Mouse (Mus musculus) ovary, adult 18-20 months (tissue): ENCODE measurements around the gene Hemk1.

Experiments
- DNase-seq: peaks from one replicate; pipeline ENCODE4 v3.0.0; 2022; ENCODE audit warnings: low spot score, mixed read lengths

The Hemk1 gene

DNA sequence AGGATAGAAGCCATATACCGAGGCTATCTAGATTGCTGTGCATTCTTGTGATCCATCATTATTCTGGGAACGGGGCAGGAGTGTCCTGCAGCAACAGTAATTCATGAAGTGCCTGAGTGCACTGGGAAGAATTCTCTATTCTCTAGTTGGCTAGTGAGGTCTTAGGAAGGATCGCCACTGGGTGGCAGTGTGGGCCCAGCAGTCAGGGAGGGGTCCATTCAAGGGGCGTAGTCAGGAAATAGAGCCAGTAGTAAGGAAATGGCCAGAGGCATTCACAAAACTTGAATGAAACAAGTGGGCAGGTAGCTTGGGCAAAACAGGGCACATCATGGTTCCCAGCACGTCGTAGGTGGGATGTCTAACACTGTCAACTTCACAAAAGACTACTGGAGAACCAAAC, 43.9 kb downstream of the Hemk1 start:
- DNase-seq: no peak

DNA sequence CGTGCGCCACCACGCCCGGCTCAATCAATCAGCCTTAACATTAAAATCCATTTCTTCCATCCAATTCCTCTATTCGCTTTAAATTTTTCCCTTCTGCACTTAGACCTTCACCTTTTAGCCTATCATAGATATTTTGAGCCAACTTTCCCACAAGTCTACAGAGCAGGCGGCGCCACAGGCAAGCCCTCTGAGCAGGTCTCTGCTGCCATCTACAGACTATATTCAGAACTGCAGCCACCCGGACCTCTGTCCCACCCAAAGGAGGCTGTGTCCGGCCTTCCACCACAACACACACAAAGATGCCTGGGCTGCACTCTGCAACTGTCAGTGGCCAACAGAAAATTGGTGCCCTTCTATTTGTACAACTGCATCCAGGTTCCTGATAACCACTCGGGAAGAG, 47.3 kb downstream of the Hemk1 start:
- no peak for DNase-seq

DNA sequence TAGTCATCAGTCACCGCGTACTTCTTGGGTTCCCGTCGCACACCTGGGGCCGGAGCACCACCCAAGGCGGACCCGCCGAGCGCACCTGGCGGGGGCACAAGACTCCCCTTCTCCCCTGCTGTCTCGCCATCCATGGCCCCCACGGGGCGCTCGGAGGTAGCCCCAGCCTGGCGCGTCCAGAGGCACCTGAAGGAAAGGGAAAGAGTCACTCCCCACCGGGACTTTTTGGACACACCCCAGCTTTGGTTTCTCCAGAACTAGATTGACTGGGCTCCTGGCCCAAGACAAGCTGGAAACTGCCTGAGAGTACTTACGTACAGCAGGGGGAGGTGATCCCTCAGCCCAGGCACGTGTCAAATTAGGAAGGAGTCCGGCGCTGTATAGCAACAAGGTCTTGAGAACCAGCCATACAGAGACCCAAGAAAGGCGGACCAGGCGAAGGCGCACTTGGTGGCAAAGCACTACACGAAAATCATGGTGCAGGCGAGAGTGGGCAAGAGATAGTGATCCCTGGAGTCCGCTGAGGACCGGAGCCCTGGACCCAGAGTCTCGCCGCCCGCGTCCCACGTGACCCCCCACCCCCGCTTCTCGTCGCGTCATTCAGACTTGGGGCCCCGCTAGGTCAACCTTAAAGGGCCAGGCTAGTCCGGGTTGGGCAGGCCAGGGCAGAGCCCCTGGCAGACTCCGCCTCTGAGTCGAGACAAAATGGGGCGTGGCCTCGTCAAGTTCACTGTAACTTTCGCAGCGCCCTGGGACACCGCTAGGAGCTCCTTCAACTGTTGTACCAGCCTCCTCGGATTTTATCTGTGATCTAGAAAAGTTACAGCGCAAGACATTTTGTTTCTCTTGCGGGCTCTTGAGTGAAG, 48.7 kb downstream of the Hemk1 start, which contains the start of gene Mapkapk3:
TSS of gene Mapkapk3 (minus strand) at position 667 of the 866 bp plus-strand sequence.
- peak; percentile 88 for DNase-seq

DNA sequence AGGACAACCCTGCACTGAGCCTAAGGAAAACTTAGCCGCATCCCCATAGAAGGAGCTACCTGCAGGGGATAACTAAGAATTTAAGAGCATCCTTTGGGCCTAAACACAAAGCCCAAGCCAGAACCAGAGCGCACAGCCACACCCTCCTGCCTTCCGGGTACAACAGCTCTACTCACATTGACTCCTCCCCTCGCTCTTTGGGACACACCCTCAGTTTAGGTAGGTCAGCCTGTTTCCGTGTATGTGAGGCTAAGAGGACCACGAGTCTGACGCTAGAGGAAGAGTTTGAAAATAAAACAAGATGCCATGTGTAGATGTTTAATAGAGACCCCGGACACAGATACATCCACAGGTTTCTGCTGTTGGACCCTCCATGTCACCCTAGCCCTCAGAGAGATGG, 49.4 kb downstream of the Hemk1 start:
- no peak for DNase-seq

DNA sequence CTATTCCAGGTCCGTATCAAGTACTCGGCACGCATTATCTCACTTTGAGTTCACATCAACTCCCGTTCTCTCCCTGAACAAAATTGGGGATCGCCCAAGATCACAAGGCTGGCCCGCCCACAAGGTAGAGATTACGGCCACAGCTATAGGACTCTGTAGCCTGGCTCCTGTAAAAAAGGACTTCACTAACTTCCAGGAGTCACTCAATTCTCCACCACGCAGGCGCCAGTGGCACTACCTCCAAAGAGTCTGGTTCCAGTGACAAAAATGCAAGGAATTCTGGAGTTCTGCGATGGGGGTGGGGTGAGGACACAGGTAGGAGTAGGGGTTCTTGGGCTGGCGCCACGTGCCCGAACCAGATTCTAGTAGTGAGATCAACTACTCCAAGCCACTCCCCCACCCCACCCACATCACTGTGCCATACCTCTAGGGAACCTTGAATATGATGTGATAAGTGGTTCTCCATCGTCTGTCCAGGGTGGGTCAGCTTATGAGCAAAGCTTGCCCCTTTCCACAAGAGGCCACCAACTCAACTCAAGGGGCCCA, 50.0 kb downstream of the Hemk1 start:
- DNase-seq: no peak

DNA sequence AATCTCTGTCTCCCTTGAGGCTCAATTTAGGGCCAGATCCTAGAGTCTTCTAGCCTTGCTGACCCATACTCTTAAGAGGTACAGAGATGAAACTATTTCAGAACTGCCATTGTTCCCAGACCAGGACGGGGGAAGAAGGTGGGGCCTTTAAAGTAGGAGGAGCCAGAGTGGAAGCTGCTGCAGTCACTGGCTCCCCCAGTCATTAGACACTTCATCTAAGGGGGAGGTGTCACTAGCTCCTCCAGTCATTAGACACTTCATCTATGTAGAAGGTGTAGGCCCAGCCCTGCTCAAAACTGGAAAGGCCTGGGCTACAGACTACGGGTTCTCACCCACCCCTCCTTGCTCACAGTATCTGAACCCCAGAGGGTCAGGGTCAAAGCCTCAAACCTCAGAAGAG, 50.9 kb downstream of the Hemk1 start:
- DNase-seq: no peak

DNA sequence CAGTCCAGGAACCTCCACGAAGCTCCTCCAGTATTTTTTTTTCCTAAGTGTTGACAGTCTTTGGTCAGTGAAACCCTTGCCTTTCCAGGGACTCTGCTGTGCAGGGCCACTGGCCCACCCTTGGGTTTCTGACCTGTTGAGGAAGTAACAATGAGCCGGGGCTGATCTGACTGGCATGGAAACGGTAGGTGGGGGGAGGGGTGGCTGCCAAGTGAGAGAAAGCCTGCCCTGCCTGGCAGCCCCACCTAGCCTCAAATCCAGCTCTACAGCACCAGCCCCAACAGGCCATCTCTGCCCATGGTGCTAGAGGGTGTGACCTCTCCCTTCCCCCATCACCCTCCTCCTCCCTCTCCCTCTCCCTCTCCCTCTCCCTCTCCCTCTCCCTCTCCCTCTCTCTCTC, 53.1 kb downstream of the Hemk1 start:
- DNase-seq: no peak

DNA sequence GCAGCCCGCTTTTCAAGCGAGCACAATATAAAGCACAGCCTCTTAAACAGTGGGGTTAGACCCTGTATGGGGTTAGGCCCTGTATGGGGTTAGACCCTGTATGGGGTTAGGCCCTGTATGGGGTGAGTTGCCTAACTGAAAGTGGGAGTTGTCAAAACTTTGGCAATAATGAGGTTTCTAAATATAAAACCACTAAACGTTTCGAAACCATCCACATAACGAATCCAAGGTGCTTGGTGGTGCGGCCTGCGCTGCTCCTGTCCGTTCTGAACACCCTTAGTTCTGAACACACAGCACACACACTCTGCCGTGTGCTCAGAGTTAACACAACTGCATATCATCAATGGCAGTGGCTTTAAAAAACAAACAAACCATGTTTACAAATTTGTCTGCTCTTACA, 55.2 kb downstream of the Hemk1 start:
- no peak for DNase-seq

DNA sequence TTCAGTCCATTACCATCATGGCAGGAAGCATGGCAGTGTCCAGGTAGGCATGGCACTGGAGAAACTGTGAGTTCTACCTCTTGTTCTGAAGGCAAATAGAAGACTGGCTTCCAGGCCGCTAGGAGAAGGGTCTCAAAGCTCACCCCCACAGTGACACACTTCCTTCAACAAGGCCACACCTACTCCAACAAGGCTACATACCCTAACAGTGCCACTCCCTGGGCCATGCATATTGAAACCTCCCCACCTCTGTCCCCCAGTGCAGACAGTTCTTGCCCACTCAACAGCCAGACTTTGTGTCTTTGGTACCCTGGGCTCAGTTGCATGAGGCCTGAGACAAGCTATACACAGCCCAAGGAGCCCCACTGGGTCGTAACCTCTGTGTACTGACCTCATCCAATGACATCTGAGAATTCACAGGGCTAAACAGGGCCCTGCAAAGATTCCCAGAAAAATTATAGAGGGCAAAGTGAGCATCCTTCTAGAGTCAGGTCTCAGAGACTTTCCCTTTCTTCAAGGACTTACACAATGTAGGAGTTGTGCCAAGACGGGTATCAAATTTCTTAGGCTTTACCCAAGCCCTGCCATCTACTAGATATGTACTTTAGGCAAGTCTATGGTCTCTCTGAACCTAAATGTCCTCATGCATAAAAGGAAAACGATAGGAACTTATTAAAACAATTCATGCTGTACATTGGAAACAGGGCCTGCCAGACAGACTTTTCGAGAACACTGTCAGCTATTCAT, 56.7 kb downstream of the Hemk1 start:
- DNase-seq: no peak

DNA sequence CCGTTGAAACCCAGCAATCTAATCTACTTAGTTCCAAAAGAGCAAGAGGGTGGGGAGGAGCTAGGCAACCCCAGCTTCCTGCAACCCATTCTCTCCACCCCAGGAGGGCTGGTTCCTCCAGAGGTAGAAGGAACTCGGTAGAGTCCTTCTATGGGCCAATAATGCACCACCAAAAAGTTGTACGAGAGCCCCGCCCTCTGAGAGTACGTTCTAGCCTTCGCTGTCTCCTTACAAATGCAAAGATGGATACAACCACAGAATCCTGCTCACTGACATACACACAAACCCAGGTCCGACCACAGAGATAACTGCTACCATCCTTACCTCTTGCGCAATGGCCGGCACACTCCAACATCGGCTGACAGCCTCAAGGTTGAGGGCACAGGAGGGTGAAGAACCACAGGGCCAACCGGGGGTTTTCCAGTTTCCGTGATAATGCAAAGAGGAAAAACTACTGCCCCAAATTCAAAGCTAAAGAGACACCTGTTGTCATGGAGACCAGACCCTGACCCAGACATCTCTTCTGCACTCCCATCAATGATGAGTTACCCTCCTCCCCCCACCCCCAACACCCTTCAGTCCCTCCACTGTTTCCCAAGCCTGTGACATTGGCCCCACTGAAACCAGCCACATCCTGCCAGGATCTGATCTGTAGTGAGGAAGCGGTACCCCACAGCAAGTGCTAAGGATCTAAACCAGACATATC, 57.7 kb downstream of the Hemk1 start:
- DNase-seq: peak; percentile 28

DNA sequence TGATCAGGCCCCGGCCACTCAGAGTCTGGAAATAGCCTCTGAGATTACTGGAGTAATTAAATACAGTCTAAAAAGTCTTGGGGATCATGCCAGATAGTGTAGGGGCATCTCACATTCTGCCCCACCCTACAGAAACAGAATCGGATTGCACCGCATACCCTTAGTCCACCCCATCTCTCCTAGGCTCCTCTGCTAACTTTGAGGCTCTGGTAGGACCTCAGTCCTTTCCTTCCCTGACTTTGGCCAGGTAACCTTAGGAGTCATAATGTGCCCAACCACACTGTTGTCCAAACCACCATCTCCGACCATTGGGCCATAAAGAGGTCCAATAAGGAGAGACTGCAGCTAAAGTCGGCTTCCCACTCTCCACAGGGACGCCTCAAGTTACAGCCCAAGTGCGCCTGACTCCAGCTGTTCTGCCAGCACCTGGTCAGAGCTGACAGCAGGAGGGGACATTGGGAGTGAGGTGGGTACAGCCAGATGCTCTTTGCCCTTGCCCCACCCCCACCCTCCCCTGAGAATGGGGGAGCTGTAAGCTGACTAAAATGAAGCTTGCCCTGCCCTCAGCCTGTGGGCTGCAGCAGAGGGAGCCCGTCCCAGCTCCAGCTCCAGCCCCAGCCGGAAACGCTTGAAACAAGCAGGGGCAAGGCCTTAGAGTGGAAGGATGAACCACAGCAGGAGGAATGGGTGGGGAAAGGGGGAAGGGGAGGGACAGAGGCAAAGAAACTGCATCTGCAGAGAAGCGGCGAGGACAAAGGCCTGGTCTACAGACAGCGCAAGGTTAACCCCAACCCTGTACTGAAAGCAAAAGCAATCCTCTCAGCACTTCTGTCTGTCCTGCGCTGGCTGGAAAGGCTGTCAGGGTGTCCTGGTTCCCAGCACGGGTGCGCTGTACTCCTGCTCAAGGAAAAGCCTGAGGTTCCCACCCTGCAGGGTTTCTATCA, 58.5 kb downstream of the Hemk1 start:
- peak; percentile 16 for DNase-seq

DNA sequence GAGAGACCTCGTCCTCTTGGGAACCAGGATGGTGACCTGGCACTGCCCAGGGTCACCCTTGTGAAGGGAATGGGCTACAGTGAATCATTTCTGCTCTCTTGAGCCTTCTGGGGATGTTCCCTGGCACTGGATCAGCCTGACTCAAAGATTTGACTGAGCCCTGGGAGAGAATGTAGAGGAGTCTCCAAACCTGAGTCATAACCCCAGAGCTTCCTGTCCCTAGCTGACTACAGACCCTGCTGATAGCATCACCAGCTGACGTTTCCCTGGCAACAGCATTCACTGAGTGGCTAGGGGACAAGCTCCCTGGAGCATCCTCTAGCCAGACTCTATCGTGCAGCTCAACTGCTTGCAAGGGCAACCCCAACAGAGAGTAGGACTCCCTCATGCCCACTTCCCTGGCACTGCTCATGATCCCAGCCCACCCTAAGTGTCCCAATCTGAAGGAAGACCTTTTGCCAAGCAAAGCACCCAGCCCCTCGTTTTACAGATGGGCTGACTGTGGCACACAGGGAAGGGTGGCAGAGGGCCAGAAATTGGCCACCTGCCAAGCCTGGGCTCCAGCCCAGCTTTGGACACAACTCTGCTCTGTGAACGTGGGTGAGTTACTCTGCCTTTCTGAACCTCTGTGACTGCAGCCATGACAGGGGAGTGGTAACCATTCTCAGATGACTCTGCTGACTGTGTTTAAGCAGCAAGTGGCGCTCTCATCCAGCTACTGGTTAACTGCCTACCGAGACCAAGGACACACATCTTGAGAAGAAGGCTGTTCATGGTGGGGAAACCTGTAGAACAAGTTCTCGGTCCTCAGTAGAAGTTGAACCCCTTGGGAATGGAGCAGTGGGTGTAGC, 59.4 kb downstream of the Hemk1 start:
- DNase-seq: peak; percentile 43

DNA sequence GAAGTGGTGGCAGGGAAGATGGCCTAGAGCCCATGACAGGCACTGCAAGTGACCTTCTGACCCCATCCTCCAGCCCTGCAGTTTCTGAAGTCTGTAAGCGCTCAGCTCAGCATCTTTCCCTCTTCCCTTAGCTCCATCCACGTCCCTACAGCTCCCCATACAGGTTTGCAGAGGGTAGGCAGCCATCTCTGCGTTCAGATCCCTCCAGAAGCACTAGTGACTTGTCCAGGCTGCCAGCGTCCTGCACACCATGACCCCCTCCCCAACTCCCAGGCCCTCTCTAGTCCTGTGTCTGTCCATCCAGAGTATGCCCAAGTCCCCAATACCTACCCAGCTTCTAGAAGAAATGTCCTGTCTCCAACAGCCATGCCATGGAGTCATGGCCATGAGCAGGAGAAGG, 60.0 kb downstream of the Hemk1 start:
- no peak for DNase-seq

DNA sequence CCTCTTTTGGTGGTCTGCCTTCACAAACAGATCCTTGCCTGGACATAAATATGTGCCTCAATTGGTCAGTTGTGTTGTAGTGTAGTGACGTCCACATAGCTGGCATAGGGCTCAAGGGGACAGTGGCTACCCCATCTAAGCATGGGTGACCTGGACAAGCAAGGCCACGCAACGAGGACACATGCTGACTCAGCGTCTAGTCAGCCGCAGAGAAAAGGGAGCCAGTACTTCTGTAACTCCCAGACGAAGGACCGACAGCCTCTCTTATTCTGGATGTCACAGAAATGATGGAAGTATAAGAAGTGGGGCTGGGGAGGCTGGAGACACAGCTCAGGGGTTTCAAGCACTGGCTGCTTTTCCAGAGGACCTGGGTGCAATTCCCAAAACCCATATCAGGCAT, 60.5 kb downstream of the Hemk1 start:
- no peak for DNase-seq
